Mouse (Mus musculus) leukemia stem cell, adult 10-12 weeks (primary cell): ENCODE measurements around the gene Mcrip1. TPM values are rescaled to one million over a fixed set of nuclear protein-coding genes. Genes with fewer than 3 reads are reported as not detected.

ENCODE experiments used
- polyA plus RNA-seq: library from polyadenylated mRNA; stranded (reverse); fragments of >175 nt; gene quantifications from 2 replicates; pipeline ENCODE4 v1.2.3, GENCODE M21; 2012; ENCODE audit warnings: low replicate concordance

The Mcrip1 gene
- polyA plus RNA-seq = 63.8 and 96.4 TPM in 2 replicates

DNA sequence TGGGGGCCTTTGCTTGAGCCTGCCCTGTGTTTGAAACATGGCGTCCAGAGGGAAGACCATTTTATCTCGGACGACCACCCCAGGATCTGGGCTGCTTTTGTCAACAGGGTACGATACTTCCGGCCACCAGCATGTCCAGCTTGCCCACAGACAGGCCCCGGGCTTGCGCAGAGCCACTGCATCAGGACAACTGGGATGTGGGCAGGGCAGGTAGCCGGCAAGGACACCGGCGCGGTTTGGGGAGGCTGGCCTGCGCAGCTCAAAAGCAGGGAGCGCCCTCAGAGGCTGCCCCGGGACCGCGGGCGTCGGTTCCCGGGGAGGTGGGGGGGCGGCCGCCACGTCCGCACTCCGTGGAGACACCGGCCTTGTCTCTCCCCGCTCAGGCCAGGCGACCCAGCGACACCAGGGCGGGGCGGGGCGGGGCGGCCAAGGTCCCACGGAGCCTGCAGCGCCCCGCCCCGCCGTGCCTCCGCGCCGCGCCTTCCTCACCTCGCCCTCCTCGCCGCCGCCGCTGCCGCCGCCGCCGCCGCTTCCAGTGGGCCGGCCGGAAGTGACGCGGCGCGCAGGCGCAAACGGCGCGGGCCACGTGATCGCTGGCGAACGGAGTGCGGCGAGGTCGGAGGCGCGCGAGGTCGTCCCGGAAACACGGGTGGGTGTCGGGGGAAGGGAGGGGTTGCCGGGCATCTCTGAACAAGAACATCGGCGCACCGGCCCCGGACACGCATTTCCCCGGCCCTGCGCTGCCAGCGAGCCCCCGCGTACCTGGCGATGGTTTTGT lies at the start of gene Mcrip1:
Gene Mcrip1 (minus strand): TSS at position 560 of the 778 bp plus-strand sequence.

DNA sequence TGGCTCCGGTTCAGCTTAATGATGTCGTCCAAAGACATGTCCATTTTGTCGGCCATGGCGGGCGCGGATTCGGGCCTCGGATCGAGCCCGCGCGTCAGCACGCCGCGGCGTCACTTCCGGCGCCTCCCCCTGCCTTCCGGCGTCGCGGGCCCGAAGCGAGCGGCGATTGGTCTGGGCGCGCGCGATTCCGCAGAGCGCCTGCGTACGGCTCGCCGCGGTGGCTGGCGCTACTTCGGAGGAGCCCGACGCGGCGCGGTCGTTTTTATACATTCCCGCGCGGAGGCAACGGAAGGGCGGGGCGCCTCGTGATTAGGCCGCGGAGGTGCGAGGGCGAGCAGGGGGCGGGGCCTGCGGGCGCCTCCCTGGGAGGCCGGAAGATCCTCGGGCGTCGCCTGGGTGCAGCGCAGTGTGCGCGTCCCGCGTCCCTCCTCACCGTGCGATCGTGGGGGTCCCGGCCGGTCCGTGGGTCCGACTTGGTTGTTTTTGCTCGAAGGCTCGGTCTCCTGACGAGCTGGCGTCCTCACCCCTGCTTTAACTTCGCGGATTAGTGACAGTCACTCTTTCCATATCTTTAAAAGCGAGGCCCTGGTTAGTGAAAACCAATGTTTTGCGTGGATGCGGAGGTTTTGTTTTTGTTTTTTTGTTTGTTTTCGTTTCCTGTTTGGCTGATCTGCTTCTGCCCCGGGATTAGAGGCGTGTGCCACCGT lies 48.9 kb upstream of the Mcrip1 start, which contains the start of the genes Alyref and Anapc11:
Gene Alyref (minus strand): TSS at position 83 of the 707 bp plus-strand sequence.
Gene Anapc11 (plus strand): TSS at position 139 of the 707 bp plus-strand sequence.

DNA sequence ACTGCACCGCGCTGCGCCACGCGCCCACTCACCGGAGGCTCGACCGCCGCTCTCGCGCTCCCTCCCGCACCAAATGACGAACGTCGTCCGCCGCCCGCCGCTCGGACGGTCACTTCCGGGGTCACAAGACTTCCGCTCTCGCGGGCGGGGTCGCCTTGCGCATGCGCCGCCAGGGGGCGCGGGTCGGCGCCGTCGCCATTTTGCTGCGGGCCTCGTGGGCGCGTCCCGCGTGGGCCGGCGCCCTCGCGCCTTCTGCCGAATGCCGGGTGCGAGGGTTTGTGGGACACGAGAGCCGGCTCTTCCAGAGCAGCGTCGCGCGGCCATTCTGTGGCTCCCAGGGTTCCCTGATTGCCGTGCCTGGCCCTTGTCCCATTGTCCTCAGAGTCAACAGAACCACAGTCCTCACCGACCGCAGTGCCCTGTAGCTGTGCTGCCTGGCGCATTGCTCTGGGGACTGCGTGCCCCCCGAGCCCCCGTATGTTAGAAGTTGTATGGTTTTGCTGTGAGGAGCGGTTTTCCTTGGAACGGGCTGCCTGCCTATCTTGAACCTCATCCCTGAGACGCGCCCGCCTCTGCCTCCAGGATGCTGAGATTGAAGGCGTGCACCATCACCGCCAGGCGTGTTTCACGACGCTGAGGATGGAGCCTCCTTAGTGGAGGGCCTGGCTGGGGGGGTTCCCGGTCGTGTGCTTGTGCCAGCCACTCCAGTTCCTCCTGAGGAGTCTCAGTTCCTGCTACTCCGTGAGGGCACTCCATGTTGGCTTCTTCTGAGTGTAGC lies 32.2 kb upstream of the Mcrip1 start, which contains the start of gene Arhgdia:
Gene Arhgdia (minus strand): TSS at position 135 of the 778 bp plus-strand sequence.

DNA sequence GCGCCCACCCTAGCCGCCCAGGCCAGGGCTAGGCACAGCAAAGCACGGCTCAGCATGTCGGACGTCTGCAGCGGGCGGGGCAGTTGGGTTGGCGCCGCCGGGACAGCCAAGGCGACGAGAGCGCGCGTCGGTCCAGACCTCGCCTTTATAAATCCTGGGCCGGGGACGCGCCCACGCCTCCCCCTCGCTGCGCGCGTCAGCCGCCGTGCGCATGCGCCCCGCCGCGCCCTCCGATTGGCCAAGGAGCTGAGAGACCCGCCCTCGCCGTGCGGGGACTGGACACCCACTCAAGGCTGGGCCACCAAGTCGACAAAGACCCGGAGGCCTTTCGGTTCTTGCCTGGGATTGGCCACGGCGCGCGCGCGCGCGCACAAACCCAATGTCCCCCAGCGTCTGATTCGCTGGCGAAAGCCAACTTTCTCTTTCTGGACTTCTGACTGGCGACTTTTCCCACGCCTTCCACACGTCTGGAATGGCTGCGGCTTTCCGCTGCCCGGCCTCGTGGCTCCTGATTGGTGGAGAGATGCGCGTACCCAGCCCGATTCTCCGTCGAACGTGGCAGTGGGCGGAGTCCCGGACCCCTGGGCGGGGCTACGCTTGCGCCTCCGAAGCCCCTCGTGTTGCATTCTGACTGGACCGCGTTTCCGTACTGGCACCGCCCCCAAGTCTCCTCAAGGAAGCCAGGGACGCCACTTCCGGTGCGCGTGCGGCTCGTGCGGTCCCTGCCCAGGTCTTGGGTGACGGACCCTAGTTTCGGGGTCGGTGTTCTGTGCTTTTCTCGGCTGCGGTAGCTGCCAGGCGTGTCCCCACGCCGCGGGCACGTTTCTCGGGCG lies 23.4 kb upstream of the Mcrip1 start, which contains the start of gene P4hb:
Gene P4hb (minus strand): TSS at position 502 of the 833 bp plus-strand sequence.

DNA sequence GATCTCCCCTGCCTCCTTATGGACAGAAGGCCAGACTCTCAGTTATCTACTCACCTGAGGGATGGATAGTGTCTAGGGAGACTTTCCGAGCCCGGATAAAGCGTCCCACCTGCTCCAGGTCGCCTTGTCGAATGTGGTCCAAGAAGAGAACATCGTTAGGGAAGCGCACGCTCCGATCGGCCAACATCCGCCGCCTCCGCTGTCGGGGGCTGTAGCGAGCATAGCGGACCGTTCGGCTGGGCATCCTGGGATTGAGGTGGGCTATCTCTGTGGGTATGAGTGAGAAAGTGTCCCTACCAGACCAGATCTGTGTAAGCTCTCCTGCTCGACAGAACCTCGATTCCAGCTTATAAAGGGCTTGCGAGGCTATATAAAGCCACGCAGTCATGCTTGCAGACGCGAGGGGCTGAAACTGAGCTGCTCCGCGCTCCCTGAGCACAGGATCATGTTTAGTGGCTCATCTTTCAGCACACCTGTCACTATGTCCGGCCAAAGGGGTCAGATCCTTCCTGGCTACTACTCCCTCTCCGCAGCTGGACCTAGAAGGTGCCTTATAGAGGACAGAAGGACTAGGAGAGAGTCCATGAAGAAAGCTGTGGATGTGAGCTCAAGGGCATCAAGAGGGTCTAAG lies 1.4 kb upstream of the Mcrip1 start, which contains the start of gene Ppp1r27:
Gene Ppp1r27 (minus strand): TSS at position 323 of the 631 bp plus-strand sequence.

DNA sequence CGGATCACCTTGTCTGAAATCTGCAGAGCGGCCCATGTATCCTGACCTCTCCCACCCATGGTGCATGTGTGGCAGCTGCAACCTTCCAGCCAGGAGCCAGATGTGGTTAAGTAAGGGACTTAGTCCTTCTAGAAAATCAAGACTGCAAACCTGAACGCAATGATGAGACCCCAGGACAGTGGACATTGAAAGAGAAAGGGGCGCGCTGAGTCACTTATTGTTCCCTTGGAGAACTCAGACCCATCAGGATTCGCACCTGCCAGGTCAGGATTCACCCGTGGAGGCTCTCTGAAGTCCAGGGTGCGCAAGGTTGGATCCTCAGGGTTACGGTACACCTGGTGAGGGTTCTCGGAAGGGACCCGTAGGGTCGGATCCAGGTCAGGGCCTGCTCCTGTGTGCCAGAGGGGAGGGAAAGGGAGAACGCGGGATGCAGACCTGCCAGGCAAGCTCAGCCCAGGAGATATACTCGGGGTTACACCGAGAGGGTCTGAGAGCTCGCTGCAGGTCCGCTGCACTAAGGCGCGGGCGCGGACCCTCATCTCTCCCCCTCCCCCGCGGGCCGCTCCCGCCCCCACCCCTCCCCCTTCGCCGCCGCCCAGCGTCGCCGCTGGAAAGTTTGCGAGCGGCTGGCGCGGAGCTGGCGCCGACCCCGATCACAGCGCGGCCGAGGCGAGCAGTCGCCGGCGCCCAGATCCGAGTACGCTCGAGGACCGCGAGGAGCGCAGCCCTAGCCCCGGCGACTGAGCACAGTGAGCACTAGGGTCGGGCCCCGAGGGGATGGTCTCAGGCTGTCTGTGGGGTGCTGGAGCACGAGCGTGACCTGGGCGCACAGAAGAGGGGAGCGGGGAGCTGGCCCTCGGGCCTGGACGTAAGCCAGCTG lies 19.2 kb downstream of the Mcrip1 start, which contains the start of gene Gcgr:
Gene Gcgr (plus strand): TSS at position 615 of the 880 bp plus-strand sequence.

Other genes starting within 250 kb of the Mcrip1 start
- gene Actg1, start 201.2 kb downstream of the Mcrip1 start, polyA plus RNA-seq = 257 and 584 TPM in 2 replicates
- gene Fscn2, start 188.2 kb downstream of the Mcrip1 start, polyA plus RNA-seq = not detected in 2 replicates
- gene Faap100, start 171.0 kb downstream of the Mcrip1 start, polyA plus RNA-seq = 16.7 and 41.0 TPM in 2 replicates
- gene Nploc4, start 112.0 kb downstream of the Mcrip1 start, polyA plus RNA-seq = 82.3 and 226 TPM in 2 replicates
- 0.17 TPM in 1 of 2 replicates, not detected in the other for gene Tspan10, start 107.1 kb downstream of the Mcrip1 start, polyA plus RNA-seq
- 0.20 and 0.28 TPM in 2 replicates for gene Pde6g, start 96.2 kb downstream of the Mcrip1 start, polyA plus RNA-seq
- gene Oxld1, start 91.7 kb downstream of the Mcrip1 start, polyA plus RNA-seq = 6.7 and 11.8 TPM in 2 replicates
- 33.7 and 46.9 TPM in 2 replicates for gene Ccdc137, start 91.6 kb downstream of the Mcrip1 start, polyA plus RNA-seq
- 9.5 and 17.8 TPM in 2 replicates for gene Arl16, start 82.1 kb downstream of the Mcrip1 start, polyA plus RNA-seq
- gene Mrpl12, start 65.1 kb downstream of the Mcrip1 start, polyA plus RNA-seq = 288 and 518 TPM in 2 replicates
- gene Slc25a10, start 57.9 kb downstream of the Mcrip1 start, polyA plus RNA-seq = 94.0 and 114 TPM in 2 replicates
- gene Gcgr, start 19.0 kb downstream of the Mcrip1 start, polyA plus RNA-seq = not detected in 2 replicates
- not detected in 2 replicates for gene Ppp1r27, start 1.4 kb upstream of the Mcrip1 start, polyA plus RNA-seq
- 998 and 1,537 TPM in 2 replicates for gene P4hb, start 23.5 kb upstream of the Mcrip1 start, polyA plus RNA-seq
- gene Arhgdia, start 31.9 kb upstream of the Mcrip1 start, polyA plus RNA-seq = 596 and 1,231 TPM in 2 replicates
- 192 and 295 TPM in 2 replicates for gene Alyref, start 48.6 kb upstream of the Mcrip1 start, polyA plus RNA-seq
- gene Anapc11, start 48.7 kb upstream of the Mcrip1 start, polyA plus RNA-seq = 39.8 and 162 TPM in 2 replicates
- gene Npb, start 58.8 kb upstream of the Mcrip1 start, polyA plus RNA-seq = 2.4 and 7.0 TPM in 2 replicates
- gene Pcyt2, start 68.2 kb upstream of the Mcrip1 start, polyA plus RNA-seq = 56.6 and 107 TPM in 2 replicates
- gene Sirt7, start 75.5 kb upstream of the Mcrip1 start, polyA plus RNA-seq = 147 and 228 TPM in 2 replicates
- 103 and 176 TPM in 2 replicates for gene Mafg, start 83.9 kb upstream of the Mcrip1 start, polyA plus RNA-seq
- gene Pycr1, start 94.0 kb upstream of the Mcrip1 start, polyA plus RNA-seq = 2.3 and 2.7 TPM in 2 replicates
- not detected in 2 replicates for gene Myadml2, start 98.4 kb upstream of the Mcrip1 start, polyA plus RNA-seq
- 0.28 and 0.48 TPM in 2 replicates for gene Notum, start 111.4 kb upstream of the Mcrip1 start, polyA plus RNA-seq
- gene Aspscr1, start 123.2 kb upstream of the Mcrip1 start, polyA plus RNA-seq = 168 and 366 TPM in 2 replicates
- gene Cenpx, start 164.0 kb upstream of the Mcrip1 start, polyA plus RNA-seq = 33.5 and 180 TPM in 2 replicates
- 29.3 and 37.4 TPM in 2 replicates for gene Lrrc45, start 164.2 kb upstream of the Mcrip1 start, polyA plus RNA-seq
- 3.6 and 5.3 TPM in 2 replicates for gene Rac3, start 171.7 kb upstream of the Mcrip1 start, polyA plus RNA-seq
- 8.7 and 44.1 TPM in 2 replicates for gene Dcxr, start 177.6 kb upstream of the Mcrip1 start, polyA plus RNA-seq
- gene Cbr2, start 182.4 kb upstream of the Mcrip1 start, polyA plus RNA-seq = 2.4 and 4.0 TPM in 2 replicates
- 269 and 1,219 TPM in 2 replicates for gene Hmga1b, start 213.1 kb upstream of the Mcrip1 start, polyA plus RNA-seq
- gene Rfng, start 234.5 kb upstream of the Mcrip1 start, polyA plus RNA-seq = 41.1 and 90.1 TPM in 2 replicates
- gene Gps1, start 234.5 kb upstream of the Mcrip1 start, polyA plus RNA-seq = 35.0 and 37.0 TPM in 2 replicates
- gene Dus1l, start 246.7 kb upstream of the Mcrip1 start, polyA plus RNA-seq = 123 and 193 TPM in 2 replicates